Mouse (Mus musculus): ENCODE results near the gene Copa. TPM values are rescaled to one million over a fixed set of nuclear protein-coding genes. Genes with fewer than 3 reads are reported as not detected.

Gene Copa
- 100 to 1,000 TPM in 1 of 2 experiments, 10 to 100 TPM in 1; 97.9 to 117 TPM for total RNA-seq (2021)
- long read RNA-seq, experiment 1, full-length matches to known transcripts = 118 of 143 reads
- long read RNA-seq, experiment 1, partial matches to known transcripts = 19 of 143 reads
- long read RNA-seq, experiment 1, other reads (novel, unspliced or antisense) = 6 of 143 reads
- long read RNA-seq, experiment 2, full-length matches to known transcripts = 93 of 116 reads
- long read RNA-seq, experiment 2, partial matches to known transcripts = 18 of 116 reads
- long read RNA-seq, experiment 2, other reads (novel, unspliced or antisense) = 5 of 116 reads

GRCm38 (mm10) chr1:172082101-172082898 lies at the start of gene Copa, which contains the start of gene Ncstn:
TSS of gene Copa (plus strand) at chr1:172082529.
TSS of gene Ncstn (minus strand) at chr1:172082795.
- peak; percentile 86 for DNase-seq

GRCm38 (mm10) chr1:172046410-172046809 lies 35.9 kb upstream of the Copa start:
- no peak for DNase-seq

- peak; percentile 81 for DNase-seq
These were observed 35.4 kb upstream of the Copa start for GRCm38 (mm10) chr1:172046938-172047337.

- DNase-seq = peak; percentile 36
These were observed 34.0 kb upstream of the Copa start for GRCm38 (mm10) chr1:172048241-172048734.

- peak; percentile 32 for DNase-seq
These were observed 33.1 kb upstream of the Copa start for GRCm38 (mm10) chr1:172049131-172049782.

GRCm38 (mm10) chr1:172052766-172053279 lies 29.5 kb upstream of the Copa start:
- no peak for DNase-seq

- DNase-seq = no peak
These were observed 28.5 kb upstream of the Copa start for GRCm38 (mm10) chr1:172053541-172054440.

GRCm38 (mm10) chr1:172056251-172056650 lies 26.1 kb upstream of the Copa start:
- no peak for DNase-seq

GRCm38 (mm10) chr1:172057491-172057921 lies 24.8 kb upstream of the Copa start, which contains the start of gene Nhlh1:
TSS of gene Nhlh1 (minus strand) at chr1:172057573.
- no peak for DNase-seq

- no peak for DNase-seq
These were observed 24.0 kb upstream of the Copa start for GRCm38 (mm10) chr1:172058321-172058720.

GRCm38 (mm10) chr1:172058874-172059273 lies 23.5 kb upstream of the Copa start:
- DNase-seq = no peak

- no peak for DNase-seq
These were observed 21.7 kb upstream of the Copa start for GRCm38 (mm10) chr1:172060659-172061058.

- DNase-seq = no peak
These were observed 21.1 kb upstream of the Copa start for GRCm38 (mm10) chr1:172061217-172061616.

- DNase-seq = no peak
These were observed 20.2 kb upstream of the Copa start for GRCm38 (mm10) chr1:172062101-172062500.

GRCm38 (mm10) chr1:172063291-172064023 lies 18.9 kb upstream of the Copa start:
- DNase-seq = no peak

GRCm38 (mm10) chr1:172064613-172065141 lies 17.7 kb upstream of the Copa start:
- DNase-seq = peak; percentile 32

GRCm38 (mm10) chr1:172070227-172070626 lies 12.1 kb upstream of the Copa start:
- DNase-seq = no peak

- no peak for DNase-seq
These were observed 10.8 kb upstream of the Copa start for GRCm38 (mm10) chr1:172071556-172071955.

GRCm38 (mm10) chr1:172072604-172073003 lies 9.7 kb upstream of the Copa start:
- no peak for DNase-seq

- DNase-seq = no peak
These were observed 4.3 kb upstream of the Copa start for GRCm38 (mm10) chr1:172077981-172078380.

All from gastrocnemius, postnatal 10 days (tissue).